Mouse (Mus musculus): ENCODE measurements around the gene AC131692.1. TPM values are rescaled to one million over a fixed set of nuclear protein-coding genes. Genes with fewer than 3 reads are reported as not detected.

The AC131692.1 gene
- total RNA-seq, 2 experiments from 2014 or later: not detected

GRCm38 (mm10) chr19:6058513-6058912 is 35.7 kb upstream of the AC131692.1 start:
- intact Hi-C loops (cut with DNase I): no loop called here
- Histone ChIP-seq H3K4me3 (peak overlapping the region; percentile 74), H3K27ac (peak overlapping the region; percentile 98)
- no peak for DNase-seq
- TF ChIP-seq CTCF (IDR thresholded peaks at IDR 0.05): no peak

DNA sequence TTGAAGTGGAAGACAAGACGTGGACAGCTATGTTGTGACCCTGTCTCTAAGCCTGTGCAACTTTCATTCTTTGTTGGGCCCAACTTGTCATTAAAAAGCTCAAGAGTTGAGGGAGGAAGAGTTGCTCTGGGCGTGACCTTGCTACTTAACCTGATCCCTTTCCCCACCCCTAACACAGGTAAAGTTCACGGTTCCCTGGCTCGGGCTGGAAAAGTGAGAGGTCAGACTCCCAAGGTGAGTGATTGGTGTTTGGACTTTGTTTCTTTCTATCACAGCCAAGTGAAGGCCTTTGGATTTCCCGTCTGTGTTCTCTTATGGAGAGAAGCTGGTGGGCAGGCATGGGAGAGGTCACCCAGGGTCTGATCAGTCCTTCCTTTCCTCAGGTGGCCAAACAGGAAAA is 35.3 kb upstream of the AC131692.1 start:
- intact Hi-C loops (cut with DNase I): no loop called here
- peak overlapping the region; percentile 98; the same call in 1 of the 2 replicates for H3K27ac ChIP-seq
- no peak for DNase-seq

DNA sequence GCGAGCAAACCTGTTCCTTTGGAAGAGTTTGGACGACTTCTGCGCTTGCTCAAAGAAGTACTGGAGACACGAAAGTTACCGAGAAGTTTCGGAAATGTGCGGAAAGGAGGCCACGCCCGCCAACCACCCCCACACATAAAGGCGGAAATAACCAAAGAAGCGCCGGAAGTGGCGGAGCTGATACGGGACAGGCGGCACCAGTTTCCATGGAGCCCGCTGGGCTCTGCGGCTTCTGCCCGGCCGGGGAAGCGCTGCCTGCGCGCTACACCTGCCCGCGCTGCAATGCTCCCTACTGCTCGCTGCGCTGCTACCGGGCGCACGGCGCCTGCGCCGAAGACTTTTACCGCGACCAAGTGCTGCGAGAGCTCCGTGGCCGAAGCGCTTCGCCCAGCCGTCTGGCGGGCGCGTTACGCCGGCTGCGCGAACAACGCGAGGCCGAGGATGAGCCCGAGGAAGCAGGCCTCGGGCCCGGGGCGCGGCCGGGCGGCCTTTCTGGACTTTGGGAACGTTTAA is 33.1 kb upstream of the AC131692.1 start, which contains the start of gene Znhit2:
Gene Znhit2, plus strand, starts transcription at position 172 of the 513 bp plus-strand sequence.
- TF ChIP-seq CTCF (IDR thresholded peaks at IDR 0.05): no peak
- H3K4me3 ChIP-seq: peak within 1 kb of the TSS; percentile 99
- intact Hi-C loops (cut with DNase I): loop anchor here (2.0 kb wide), 1 partner anchor 16 kb away; the partner anchor contains the start of gene Vps51
- peak within 1 kb of the TSS; percentile 90 for H3K27ac ChIP-seq
- DNase-seq: peak; percentile 95

More for the DNA sequence above, 35.3 kb upstream of the AC131692.1 start:
- TF ChIP-seq CTCF (IDR thresholded peaks at IDR 0.05): no peak
- H3K4me3 ChIP-seq: peak overlapping the region; percentile 74

GRCm38 (mm10) chr19:6061641-6062302 is 32.4 kb upstream of the AC131692.1 start:
- peak; percentile 54 for DNase-seq
- intact Hi-C loops (cut with DNase I): loop anchor here (2.0 kb wide), 1 partner anchor 15 kb away; the partner anchor contains the start of gene Vps51

DNA sequence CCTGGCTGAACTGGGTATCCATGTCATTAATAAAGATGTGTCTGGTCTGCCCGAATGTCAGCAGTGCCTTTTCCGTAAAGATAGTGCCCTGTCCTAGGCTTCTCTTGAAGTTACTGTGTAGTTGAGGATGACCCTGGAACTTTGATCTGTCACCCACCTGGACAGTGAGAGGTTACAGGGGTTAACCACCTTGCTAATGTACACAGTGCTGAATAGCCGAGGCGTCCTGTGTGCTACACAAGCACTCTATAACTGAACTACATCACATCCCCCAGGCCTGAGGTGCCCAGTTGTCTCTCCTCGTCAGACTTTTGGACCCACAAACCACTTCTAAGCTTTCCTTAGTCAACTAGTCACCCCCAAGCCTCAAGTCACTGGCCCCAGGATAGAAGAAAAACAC is 31.8 kb upstream of the AC131692.1 start:
- intact Hi-C loops (cut with DNase I): no loop called here
- Histone ChIP-seq H3K27ac (peak overlapping the region; percentile 90), H3K4me3 (peak overlapping the region; percentile 99)
- no peak for DNase-seq
- no peak for TF ChIP-seq CTCF (IDR thresholded peaks at IDR 0.05)

More at GRCm38 (mm10) chr19:6061641-6062302, 32.4 kb upstream of the AC131692.1 start:
- no peak for TF ChIP-seq CTCF (IDR thresholded peaks at IDR 0.05)
- Histone ChIP-seq H3K27ac (peak overlapping the region; percentile 90), H3K4me3 (peak overlapping the region; percentile 99)

GRCm38 (mm10) chr19:6063081-6063480 is 31.1 kb upstream of the AC131692.1 start:
- no peak overlapping the region for H3K4me3 ChIP-seq
- intact Hi-C loops (cut with DNase I): no loop called here
- no peak overlapping the region for H3K27ac ChIP-seq
- no peak for TF ChIP-seq CTCF (IDR thresholded peaks at IDR 0.05)
- DNase-seq: no peak

- no peak for DNase-seq
- peak overlapping the region; percentile 67 for H3K27ac ChIP-seq
- no peak for TF ChIP-seq CTCF (IDR thresholded peaks at IDR 0.05)
- intact Hi-C loops (cut with DNase I): no loop called here
- H3K4me3 ChIP-seq: peak overlapping the region; percentile 66
These were observed 27.6 kb upstream of the AC131692.1 start for GRCm38 (mm10) chr19:6066571-6066970.

DNA sequence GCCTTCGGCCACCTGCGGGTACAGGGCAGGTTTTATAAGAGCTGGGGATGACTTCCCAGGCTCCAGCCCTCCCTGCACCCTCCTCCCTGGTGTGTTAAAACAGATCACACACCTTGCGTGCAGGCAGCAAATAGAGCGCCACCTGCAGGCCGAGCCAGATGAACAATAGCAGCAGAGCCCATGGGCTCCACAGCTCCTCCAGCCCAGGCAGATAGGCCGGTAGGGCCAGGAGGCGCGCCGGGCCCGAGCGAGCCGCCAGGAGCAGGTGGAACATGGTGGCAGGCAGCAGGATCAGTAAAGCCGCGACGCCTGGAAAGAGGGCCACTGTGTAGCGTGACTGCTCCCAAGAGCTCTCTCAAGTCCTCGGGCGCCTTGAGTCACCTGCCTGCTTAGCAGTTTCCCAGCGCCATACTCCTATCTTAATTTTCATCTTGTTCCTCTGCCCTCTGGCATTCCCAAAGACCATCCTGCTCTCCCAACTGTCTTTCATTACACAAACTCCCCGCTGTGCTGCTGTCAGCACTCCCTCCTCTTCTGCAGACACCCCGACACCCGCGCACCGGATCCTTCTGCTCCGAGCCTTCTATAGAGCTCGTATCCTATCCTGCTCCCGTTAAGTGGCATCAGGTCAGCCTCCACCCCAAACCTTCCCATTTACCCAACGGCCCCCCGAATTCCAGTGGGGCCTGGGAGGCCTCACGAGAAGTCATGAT is 27.1 kb upstream of the AC131692.1 start:
- Histone ChIP-seq H3K4me3 (peak overlapping the region; percentile 66), H3K27ac (peak overlapping the region; percentile 67)
- DNase-seq: peak; percentile 87
- intact Hi-C loops (cut with DNase I): no loop called here
- peak; percentile 89 for TF ChIP-seq CTCF (IDR thresholded peaks at IDR 0.05)

DNA sequence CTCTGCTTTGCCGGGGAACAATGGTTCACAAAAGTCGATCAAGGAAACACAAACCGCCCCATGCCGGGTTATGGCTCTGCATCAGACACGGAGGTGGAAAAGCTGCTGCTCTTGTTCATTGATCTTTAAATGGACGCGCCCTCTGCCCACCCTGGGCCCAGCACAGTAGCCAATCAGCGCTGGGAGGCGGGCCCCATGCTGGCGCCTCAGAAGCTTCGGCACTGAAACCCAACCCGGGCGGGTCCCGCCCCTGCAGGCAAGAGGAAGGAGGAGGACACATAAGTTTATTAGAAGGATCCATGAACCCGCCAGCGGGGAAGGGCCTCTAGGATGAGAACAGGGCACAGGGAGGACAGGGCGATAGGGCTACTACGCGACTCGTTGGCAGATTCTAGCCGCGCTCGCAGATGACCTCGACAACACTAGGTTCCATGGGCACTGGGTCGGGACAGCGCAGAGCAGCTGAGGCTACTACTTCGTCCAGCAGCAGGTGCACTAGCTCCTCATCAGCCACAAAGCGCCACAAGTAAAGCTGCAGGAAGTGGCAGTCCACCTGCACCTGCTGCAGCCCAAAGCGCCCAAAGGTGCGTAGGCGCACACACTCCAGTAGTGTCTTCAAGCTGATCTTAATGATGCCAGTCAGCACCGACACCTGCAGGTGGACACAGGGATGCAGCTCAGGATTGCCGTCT is 26.3 kb upstream of the AC131692.1 start, which contains the start of gene Tm7sf2:
Gene Tm7sf2, minus strand, starts transcription at position 650 of the 692 bp plus-strand sequence.
- peak; percentile 95 for DNase-seq
- no peak for TF ChIP-seq CTCF (IDR thresholded peaks at IDR 0.05)
- intact Hi-C loops (cut with DNase I): no loop called here
- Histone ChIP-seq H3K27ac (peak within 1 kb of the TSS; percentile 67), H3K4me3 (peak within 1 kb of the TSS; percentile 66)

GRCm38 (mm10) chr19:6068951-6069350 is 25.3 kb upstream of the AC131692.1 start:
- no peak for TF ChIP-seq CTCF (IDR thresholded peaks at IDR 0.05)
- no peak overlapping the region for H3K27ac ChIP-seq
- DNase-seq: no peak
- intact Hi-C loops (cut with DNase I): no loop called here
- H3K4me3 ChIP-seq: no peak overlapping the region

GRCm38 (mm10) chr19:6069851-6070250 is 24.4 kb upstream of the AC131692.1 start:
- no peak overlapping the region for H3K27ac ChIP-seq
- H3K4me3 ChIP-seq: no peak overlapping the region
- intact Hi-C loops (cut with DNase I): no loop called here
- no peak for TF ChIP-seq CTCF (IDR thresholded peaks at IDR 0.05)
- no peak for DNase-seq

DNA sequence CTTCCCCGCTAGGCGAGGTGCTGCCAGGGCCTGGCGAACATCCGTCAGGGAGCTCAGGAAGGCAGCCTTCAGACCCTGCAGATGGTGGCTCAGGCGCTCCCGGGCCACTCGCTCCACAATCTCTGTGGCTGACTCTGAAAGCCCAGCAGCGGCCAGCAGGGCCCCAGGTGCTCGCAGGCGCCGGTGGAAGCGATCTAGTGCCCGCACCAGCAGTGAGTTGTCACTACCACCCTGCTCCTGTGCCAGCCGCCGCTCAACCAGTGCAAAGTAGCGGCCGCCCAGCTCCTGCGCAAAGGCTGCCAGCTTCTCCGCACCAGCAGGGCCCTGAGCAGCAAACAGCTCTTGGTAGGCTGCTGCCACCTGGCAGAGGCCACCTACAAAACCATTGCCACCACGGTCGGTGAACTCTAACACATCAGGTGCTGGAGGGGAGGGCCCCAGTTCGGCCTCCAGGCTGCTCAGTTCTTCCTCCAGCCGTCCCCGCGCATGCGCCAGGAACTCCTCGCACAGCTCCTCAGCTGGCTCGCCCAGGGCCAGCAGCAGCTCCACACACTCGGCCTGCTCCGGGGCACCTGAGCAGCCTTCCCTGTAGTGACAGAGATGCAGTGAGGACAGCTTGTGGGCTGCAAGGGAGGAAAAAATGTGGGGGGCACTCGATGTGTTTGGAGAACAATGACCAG is 23.5 kb upstream of the AC131692.1 start:
- Histone ChIP-seq H3K27ac (no peak overlapping the region), H3K4me3 (no peak overlapping the region)
- no peak for DNase-seq
- no peak for TF ChIP-seq CTCF (IDR thresholded peaks at IDR 0.05)
- intact Hi-C loops (cut with DNase I): no loop called here

Measured in gastrocnemius, adult 2 months (tissue).